Mouse (Mus musculus) embryonic facial prominence, embryonic 11.5 days (tissue): Measurements from ENCODE around the gene Cradd. TPM values are rescaled to one million over a fixed set of nuclear protein-coding genes. Genes with fewer than 3 reads are reported as not detected.

Experiments
- ATAC-seq: fragments of 200-750 bp; cut with Nextera tagmentation; replicated peaks from 2 replicates; pipeline ENCODE4 v1.8.0; 2017; ENCODE audit warnings: low read depth; ENCODE audit not compliant: insufficient number of reproducible peaks, low FRiP score, low TSS enrichment
- DNase-seq: peaks from one replicate; pipeline ENCODE4 v3.0.0-alpha.2; 2015; ENCODE audit warnings: low spot score
- H3K27ac ChIP-seq: fragments of 300-500 bp; sonication (generic); replicated peaks from 2 replicates; pipeline ENCODE4 v1.5.1; 2014; ENCODE audit warnings: mild to moderate bottlenecking, low read depth, low read length, control low read depth
- H3K27me3 ChIP-seq: fragments of 300-500 bp; sonication (generic); 2 replicates; pipeline ENCODE4 v1.6.1; 2014; ENCODE audit warnings: mild to moderate bottlenecking, low read length, moderate library complexity, mixed read lengths; ENCODE audit not compliant: control insufficient read depth, insufficient read depth
- H3K36me3 ChIP-seq: fragments of 300-500 bp; sonication (generic); replicated peaks from 2 replicates; pipeline ENCODE4 v1.6.1; 2014; ENCODE audit warnings: low read depth, mild to moderate bottlenecking, low read length, moderate library complexity, mixed read lengths; ENCODE audit not compliant: control insufficient read depth, insufficient read depth
- H3K4me1 ChIP-seq: fragments of 300-500 bp; sonication (generic); 2 replicates; pipeline ENCODE4 v1.6.1; 2014; ENCODE audit warnings: low read length, mixed read lengths; ENCODE audit not compliant: control insufficient read depth, insufficient read depth
- H3K4me2 ChIP-seq: fragments of 300-500 bp; sonication (generic); 2 replicates; pipeline ENCODE4 v1.6.1; 2014; ENCODE audit warnings: low read depth, mild to moderate bottlenecking, control low read depth, low read length, moderate library complexity
- H3K4me3 ChIP-seq: fragments of 300-500 bp; sonication (generic); 2 replicates; pipeline ENCODE4 v1.5.1; 2014; ENCODE audit warnings: low read depth, low read length, control low read depth
- H3K9ac ChIP-seq: fragments of 300-500 bp; sonication (generic); replicated peaks from 2 replicates; pipeline ENCODE4 v1.6.1; 2014; ENCODE audit warnings: mild to moderate bottlenecking, control low read depth, low read length
- H3K9me3 ChIP-seq: fragments of 300-500 bp; sonication (generic); replicated peaks from 2 replicates; pipeline ENCODE4 v1.6.1; 2016; ENCODE audit warnings: mild to moderate bottlenecking, low read length, inconsistent platforms, mixed read lengths; ENCODE audit not compliant: control insufficient read depth
- WGBS: fragments of 180-500 bp; shearing (Covaris S2); extraction: QIAGEN DNeasy Blood & Tissue Kit; methylation state at CpG from one replicate; pipeline ENCODE4 v1.1.7; 2014; 5-methylcytosine and 5-hydroxymethylcytosine counted together
- polyA plus RNA-seq: library from polyadenylated mRNA; unstranded; fragments of >200 nt; fragmentation: Nextera tagmentation; extraction: Ambion mirVana; gene quantifications from 2 replicates; pipeline ENCODE4 v1.2.1, GENCODE M21; 2014

The Cradd gene
- polyA plus RNA-seq, 1 experiment from 2014 or later: 15.3 TPM

- no peak overlapping the region for H3K4me2 ChIP-seq
- H3K4me1 ChIP-seq: no peaks in the 10 kb centered on the region
- H3K36me3 ChIP-seq: no peaks in the 10 kb centered on the region
- no peak for ATAC-seq
- H3K4me3 ChIP-seq: no peak overlapping the region
- no peaks in the 10 kb centered on the region for H3K9me3 ChIP-seq
- H3K27me3 ChIP-seq: no peaks in the 10 kb centered on the region
- no peak overlapping the region for H3K9ac ChIP-seq
- H3K27ac ChIP-seq: no peak overlapping the region
- no peak for DNase-seq
- 88% methylated on average over 12 of the region's 12 CpGs for WGBS
Measured at GRCm38 (mm10) chr10:95361260-95361841, 37.4 kb upstream of the Cradd start.

- DNase-seq: no peak
- no peak overlapping the region for H3K4me3 ChIP-seq
- H3K27me3 ChIP-seq: no peaks in the 10 kb centered on the region
- H3K9ac ChIP-seq: no peak overlapping the region
- 91% methylated on average over 5 of the region's 5 CpGs for WGBS
- no peak overlapping the region for H3K4me2 ChIP-seq
- H3K9me3 ChIP-seq: no peaks in the 10 kb centered on the region
- H3K36me3 ChIP-seq: no peaks in the 10 kb centered on the region
- no peak for ATAC-seq
- H3K4me1 ChIP-seq: no peaks in the 10 kb centered on the region
- no peak overlapping the region for H3K27ac ChIP-seq
Measured at GRCm38 (mm10) chr10:95360048-95360447, 36.1 kb upstream of the Cradd start.

DNA sequence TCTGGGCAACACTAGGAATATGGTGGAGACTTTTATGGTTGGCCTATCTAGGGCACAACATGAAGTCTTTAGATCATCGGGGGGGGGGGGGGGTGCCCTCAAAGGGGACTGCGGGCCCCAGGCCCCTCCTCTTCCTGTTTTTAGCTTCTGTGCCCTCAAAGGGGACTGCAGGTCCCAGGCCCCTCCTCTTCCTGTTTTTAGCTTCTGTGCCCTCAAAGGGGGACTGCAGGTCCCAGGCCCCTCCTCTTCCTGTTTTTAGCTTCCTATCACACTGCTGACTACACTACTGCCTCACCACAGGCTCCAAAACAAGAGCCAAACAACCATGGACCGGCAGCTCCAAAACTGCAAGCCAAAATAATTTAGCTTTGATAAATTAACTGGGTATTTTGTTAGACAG is 33.8 kb upstream of the Cradd start:
- DNase-seq: no peak
- H3K9ac ChIP-seq: no peak overlapping the region
- no peak overlapping the region for H3K4me2 ChIP-seq
- no peak for ATAC-seq
- H3K36me3 ChIP-seq: no peaks in the 10 kb centered on the region
- H3K4me3 ChIP-seq: no peak overlapping the region
- 83% methylated on average over 3 of the region's 3 CpGs for WGBS
- no peaks in the 10 kb centered on the region for H3K27me3 ChIP-seq
- no peaks in the 10 kb centered on the region for H3K4me1 ChIP-seq
- no peak overlapping the region for H3K27ac ChIP-seq
- no peaks in the 10 kb centered on the region for H3K9me3 ChIP-seq

GRCm38 (mm10) chr10:95356711-95357110 is 32.8 kb upstream of the Cradd start:
- Histone ChIP-seq H3K9ac (no peak overlapping the region), H3K27me3 (no peaks in the 10 kb centered on the region), H3K9me3 (no peaks in the 10 kb centered on the region), H3K4me1 (no peaks in the 10 kb centered on the region), H3K4me2 (no peak overlapping the region), H3K27ac (no peak overlapping the region), H3K4me3 (no peak overlapping the region), H3K36me3 (no peaks in the 10 kb centered on the region)
- ATAC-seq (no peak), DNase-seq (no peak)
- 72% methylated on average over 7 of the region's 7 CpGs for WGBS

GRCm38 (mm10) chr10:95355678-95356268 is 31.8 kb upstream of the Cradd start:
- Histone ChIP-seq H3K4me2 (no peak overlapping the region), H3K36me3 (no peaks in the 10 kb centered on the region), H3K4me1 (no peaks in the 10 kb centered on the region), H3K27ac (no peak overlapping the region), H3K27me3 (no peaks in the 10 kb centered on the region), H3K4me3 (no peak overlapping the region), H3K9ac (no peak overlapping the region; the same call in 1 of the 2 replicates), H3K9me3 (no peaks in the 10 kb centered on the region)
- DNase-seq (no peak), ATAC-seq (no peak)
- 51% methylated on average over 6 of the region's 6 CpGs for WGBS

DNA sequence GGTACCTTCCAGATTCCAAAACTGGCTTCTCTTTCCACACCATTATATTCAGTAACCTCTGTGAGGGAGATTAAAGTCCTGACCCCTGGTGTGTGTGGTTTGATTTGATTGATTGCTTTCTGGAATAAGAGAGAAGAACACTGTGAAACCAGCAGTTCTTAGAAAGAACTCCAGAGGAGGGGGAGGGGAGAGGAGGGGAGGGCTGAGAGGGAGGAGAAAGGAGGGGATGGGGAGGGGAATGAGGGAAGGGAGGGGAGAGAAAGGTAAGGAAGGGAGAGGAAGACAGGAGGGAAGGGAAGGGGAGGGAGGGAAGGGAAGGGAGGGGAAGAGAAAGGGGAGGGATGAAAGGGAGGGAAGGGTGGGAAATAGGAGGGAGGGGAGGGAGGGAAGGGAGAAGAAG is 30.7 kb upstream of the Cradd start:
- Histone ChIP-seq H3K27me3 (no peaks in the 10 kb centered on the region), H3K4me3 (no peak overlapping the region), H3K27ac (no peak overlapping the region), H3K4me2 (no peak overlapping the region), H3K9ac (no peak overlapping the region), H3K9me3 (no peaks in the 10 kb centered on the region), H3K36me3 (no peaks in the 10 kb centered on the region), H3K4me1 (no peaks in the 10 kb centered on the region)
- DNase-seq (no peak), ATAC-seq (no peak)

- Histone ChIP-seq H3K9ac (no peak overlapping the region), H3K4me2 (no peak overlapping the region), H3K27ac (no peak overlapping the region), H3K4me1 (no peaks in the 10 kb centered on the region), H3K4me3 (no peak overlapping the region), H3K9me3 (no peaks in the 10 kb centered on the region), H3K36me3 (no peaks in the 10 kb centered on the region), H3K27me3 (no peaks in the 10 kb centered on the region)
- DNase-seq (no peak), ATAC-seq (no peak)
- 74% methylated on average over 6 of the region's 6 CpGs for WGBS
Measured at GRCm38 (mm10) chr10:95354047-95354446, 30.1 kb upstream of the Cradd start.

DNA sequence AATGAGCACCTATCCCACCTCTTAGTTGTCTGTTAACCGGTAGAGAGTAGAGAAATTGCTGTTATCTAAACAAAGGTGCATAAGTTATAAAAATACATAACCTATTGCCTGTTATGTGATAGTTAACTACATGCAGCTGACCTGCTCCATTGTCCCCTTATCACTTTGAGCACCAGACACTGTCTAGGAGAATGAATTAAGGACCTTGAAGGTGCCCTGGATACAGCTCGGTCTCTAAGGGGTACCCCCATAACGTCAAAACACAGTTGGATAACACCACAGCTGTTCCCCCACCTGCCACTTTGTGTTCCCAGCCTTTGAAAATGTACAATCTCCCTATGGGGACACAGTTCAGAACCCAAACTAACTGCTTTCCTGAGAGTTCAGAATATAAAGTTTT is 24.5 kb upstream of the Cradd start:
- Histone ChIP-seq H3K9ac (no peak overlapping the region), H3K36me3 (no peaks in the 10 kb centered on the region), H3K4me2 (no peak overlapping the region), H3K4me1 (no peaks in the 10 kb centered on the region), H3K27me3 (no peaks in the 10 kb centered on the region), H3K9me3 (no peaks in the 10 kb centered on the region), H3K4me3 (no peak overlapping the region), H3K27ac (no peak overlapping the region)
- ATAC-seq (no peak), DNase-seq (no peak)
- WGBS: 84% methylated on average over 3 of the region's 3 CpGs
